Mouse (Mus musculus): ENCODE measurements around the gene Rnf135. TPM values are rescaled to one million over a fixed set of nuclear protein-coding genes. Genes with fewer than 3 reads are reported as not detected.

Rnf135 gene
- polyA plus RNA-seq, 1 experiment from 2014 or later, result 5.3 TPM

DNA sequence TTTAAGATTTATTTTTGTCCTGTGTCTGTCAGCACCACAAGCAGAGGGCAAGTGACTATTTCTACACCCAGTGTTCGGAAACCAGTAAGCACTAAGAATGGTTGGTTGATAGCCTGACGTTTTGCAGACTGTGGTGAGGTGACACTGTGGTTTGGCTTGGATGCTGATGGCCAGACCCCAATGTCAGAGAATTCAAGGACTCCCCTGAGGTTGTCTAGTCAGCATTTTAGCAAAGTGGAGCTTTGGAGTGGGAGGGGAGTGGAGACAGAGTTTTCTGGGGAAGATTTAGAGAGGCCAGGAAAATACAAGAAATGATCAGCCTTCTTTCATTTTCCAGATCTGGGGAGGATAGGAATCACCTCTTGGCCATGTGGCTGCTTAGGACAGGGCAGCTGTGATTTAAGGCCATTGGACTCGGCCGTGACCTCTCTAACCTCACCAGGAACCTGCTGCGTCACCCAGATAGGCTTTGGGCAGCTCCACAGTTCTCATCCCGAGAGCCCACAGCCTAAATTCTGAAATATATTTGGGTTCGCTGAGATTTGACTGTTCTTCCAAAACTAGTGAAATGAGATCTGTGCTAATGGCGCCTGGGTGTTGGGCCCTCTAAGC is 34.1 kb upstream of the Rnf135 start:
- no peak overlapping the region for H3K4me2 ChIP-seq
- no peak overlapping the region for H3K4me3 ChIP-seq (replicated peaks)
- 63% methylated on average over 8 of the region's 8 CpGs for WGBS (ENCODE audit: insufficient replicate concordance)
- no peaks in the 10 kb centered on the region for H3K36me3 ChIP-seq (replicated peaks)
- H3K4me1 ChIP-seq (replicated peaks), result peaks cover 33% of the 10 kb centered on the region
- H3K9ac ChIP-seq, result no peak overlapping the region
- no peaks in the 10 kb centered on the region for H3K9me3 ChIP-seq (replicated peaks)
- H3K27ac ChIP-seq (replicated peaks), result no peak overlapping the region
- peaks cover 9% of the 10 kb centered on the region for H3K27me3 ChIP-seq
- ATAC-seq (ENCODE audit: insufficient read depth), result no peak

DNA sequence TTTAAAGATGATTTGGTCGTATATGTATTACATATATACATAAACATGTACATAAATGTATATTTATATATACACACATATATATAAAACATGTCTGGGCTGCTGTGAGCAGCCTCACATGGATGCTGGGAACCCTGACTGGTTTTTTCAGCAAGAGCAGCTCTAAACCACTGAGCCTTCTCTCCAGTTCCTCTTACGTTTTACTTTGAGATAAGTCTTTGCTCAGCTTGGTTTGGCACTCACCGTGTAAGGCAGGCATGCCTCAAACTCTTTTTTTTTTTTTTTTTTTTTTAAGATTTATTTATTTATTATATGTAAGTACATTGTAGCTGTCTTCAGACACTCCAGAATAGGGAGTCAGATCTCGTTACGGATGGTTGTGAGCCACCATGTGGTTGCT is 33.1 kb upstream of the Rnf135 start:
- no peak overlapping the region for H3K9ac ChIP-seq
- H3K4me2 ChIP-seq, result no peak overlapping the region
- H3K27ac ChIP-seq (replicated peaks), result no peak overlapping the region
- 37% methylated on average over 5 of the region's 5 CpGs for WGBS (ENCODE audit: insufficient replicate concordance)
- no peak overlapping the region for H3K4me3 ChIP-seq (replicated peaks)
- no peak for ATAC-seq (ENCODE audit: insufficient read depth)
- no peaks in the 10 kb centered on the region for H3K36me3 ChIP-seq (replicated peaks)
- no peaks in the 10 kb centered on the region for H3K9me3 ChIP-seq (replicated peaks)
- peaks cover 30% of the 10 kb centered on the region for H3K4me1 ChIP-seq (replicated peaks)
- peaks cover 20% of the 10 kb centered on the region for H3K27me3 ChIP-seq

DNA sequence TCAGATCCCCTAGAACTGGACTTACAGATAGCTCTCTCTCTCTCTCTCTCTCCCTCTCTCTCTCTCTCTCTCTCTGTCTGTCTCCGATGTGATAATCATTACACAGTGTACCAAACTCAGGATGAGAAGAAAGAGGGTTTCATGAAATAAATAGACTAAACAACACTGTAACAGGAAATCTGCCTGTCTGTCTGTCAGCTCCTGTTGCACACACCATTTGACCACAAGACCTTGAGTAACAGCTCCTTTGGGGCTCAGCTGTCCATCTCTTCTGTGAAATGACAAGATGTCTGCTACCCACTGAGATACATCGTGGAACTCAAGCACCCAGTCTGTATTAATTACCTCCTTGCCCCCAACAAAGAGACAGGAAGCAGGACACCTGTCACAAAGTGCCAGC is 32.1 kb upstream of the Rnf135 start:
- Histone ChIP-seq H3K4me2 (no peak overlapping the region), H3K9ac (no peak overlapping the region), H3K27me3 (peaks cover 30% of the 10 kb centered on the region), H3K27ac (replicated peaks) (no peak overlapping the region), H3K4me3 (replicated peaks) (no peak overlapping the region), H3K4me1 (replicated peaks) (peaks cover 23% of the 10 kb centered on the region), H3K9me3 (replicated peaks) (no peaks in the 10 kb centered on the region), H3K36me3 (replicated peaks) (no peaks in the 10 kb centered on the region)
- 17% methylated on average over 2 of the region's 2 CpGs for WGBS (ENCODE audit: insufficient replicate concordance)
- no peak for ATAC-seq (ENCODE audit: insufficient read depth)

DNA sequence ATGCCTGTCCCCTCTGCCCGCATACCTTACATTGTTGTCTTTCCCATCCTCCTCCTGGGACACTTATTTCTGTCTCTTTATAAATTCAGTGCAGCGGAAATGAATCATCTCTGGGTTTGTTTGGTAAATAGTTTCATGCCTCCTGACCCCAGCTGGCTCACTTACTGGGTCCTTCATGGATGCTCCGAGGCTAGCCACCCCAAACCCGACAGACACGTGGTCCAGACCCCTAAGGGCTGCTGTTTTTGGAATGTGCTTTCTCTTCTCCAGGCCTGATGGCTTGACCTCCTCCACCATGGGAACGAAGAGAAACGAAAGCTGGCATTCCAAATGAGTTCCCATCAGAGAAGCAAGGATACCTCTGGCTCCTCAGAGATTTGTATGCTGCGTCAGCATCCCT is 31.3 kb upstream of the Rnf135 start:
- peaks cover 17% of the 10 kb centered on the region for H3K4me1 ChIP-seq (replicated peaks)
- no peak overlapping the region for H3K4me2 ChIP-seq
- no peaks in the 10 kb centered on the region for H3K36me3 ChIP-seq (replicated peaks)
- no peak overlapping the region for H3K9ac ChIP-seq
- no peak overlapping the region for H3K27ac ChIP-seq (replicated peaks)
- WGBS (ENCODE audit: insufficient replicate concordance), result 63% methylated on average over 8 of the region's 8 CpGs
- no peak overlapping the region for H3K4me3 ChIP-seq (replicated peaks)
- ATAC-seq (ENCODE audit: insufficient read depth), result no peak
- H3K9me3 ChIP-seq (replicated peaks), result no peaks in the 10 kb centered on the region
- H3K27me3 ChIP-seq, result peaks cover 31% of the 10 kb centered on the region

DNA sequence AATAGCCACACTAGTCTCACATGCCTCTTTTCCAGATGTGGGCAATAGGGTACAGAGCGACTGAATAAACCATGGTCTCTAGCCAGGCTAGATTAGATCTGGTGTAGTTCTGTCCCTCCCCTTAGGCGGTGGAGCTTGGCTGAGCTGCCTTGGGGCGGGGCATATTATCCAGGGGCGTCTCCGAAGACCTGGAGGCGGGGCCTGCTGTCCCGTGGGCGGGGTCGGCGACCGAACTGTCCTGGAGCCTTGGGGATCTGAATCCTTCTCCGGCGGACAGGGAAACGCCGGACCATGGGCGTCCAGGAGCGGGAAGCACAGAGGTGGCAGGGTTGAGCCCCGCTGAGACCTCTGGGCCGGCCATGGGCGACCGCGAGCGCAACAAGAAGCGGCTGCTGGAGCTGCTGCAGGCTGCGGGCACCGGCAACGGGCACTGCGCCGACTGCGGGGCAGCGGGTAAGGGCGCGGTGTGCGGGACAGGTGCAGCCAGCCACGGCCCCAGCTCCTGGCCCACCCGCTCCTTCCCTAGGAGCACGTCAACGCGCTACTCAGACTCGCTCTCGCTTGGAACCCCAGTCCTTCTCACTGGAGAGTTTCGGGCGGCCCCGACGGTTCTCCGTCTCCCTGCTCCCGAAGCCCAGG is 29.7 kb upstream of the Rnf135 start, which contains the start of gene Adap2:
Gene Adap2 (plus strand): TSS at position 249 of the 639 bp plus-strand sequence.
- Histone ChIP-seq H3K27me3 (peaks cover 34% of the 10 kb centered on the region), H3K9ac (peak within 1 kb of the TSS; percentile 55; the same call in 1 of the 2 replicates), H3K4me1 (replicated peaks) (peaks cover 17% of the 10 kb centered on the region), H3K36me3 (replicated peaks) (no peaks in the 10 kb centered on the region), H3K27ac (replicated peaks) (0 out of 2 replicates have a peak within 1 kb of the TSS, but pooled peaks have one; percentile 3), H3K9me3 (replicated peaks) (no peaks in the 10 kb centered on the region), H3K4me3 (replicated peaks) (peak within 1 kb of the TSS; percentile 68), H3K4me2 (peak within 1 kb of the TSS; percentile 84)
- WGBS (ENCODE audit: insufficient replicate concordance), result 2% methylated on average over 47 of the region's 47 CpGs
- peak; percentile 88 for ATAC-seq (ENCODE audit: insufficient read depth)

DNA sequence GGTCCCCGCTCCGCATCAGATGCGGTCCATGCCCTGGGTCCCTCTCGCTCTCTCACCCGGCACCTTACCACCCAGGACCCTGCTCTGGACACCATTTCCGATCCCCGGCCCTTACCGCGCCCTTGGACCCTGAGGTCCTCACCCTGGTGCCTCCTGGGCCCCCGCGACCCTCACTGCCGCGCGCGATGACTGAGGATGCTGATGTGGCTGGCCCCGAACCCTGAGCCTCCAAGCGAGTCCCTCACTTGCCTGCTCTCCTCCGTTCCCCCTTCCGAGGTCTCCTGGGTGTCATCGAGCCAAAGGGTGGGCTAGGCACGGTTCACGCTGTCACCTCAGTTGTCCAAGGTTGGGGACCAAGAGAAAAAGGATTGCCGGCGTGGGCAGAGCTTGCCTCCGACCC is 29.1 kb upstream of the Rnf135 start:
- peak overlapping the region; percentile 84 for H3K4me2 ChIP-seq
- WGBS (ENCODE audit: insufficient replicate concordance), result 32% methylated on average over 25 of the region's 25 CpGs
- H3K4me3 ChIP-seq (replicated peaks), result peak overlapping the region; percentile 68
- H3K4me1 ChIP-seq (replicated peaks), result peaks cover 17% of the 10 kb centered on the region
- H3K9me3 ChIP-seq (replicated peaks), result no peaks in the 10 kb centered on the region
- H3K27me3 ChIP-seq, result peaks cover 34% of the 10 kb centered on the region
- H3K27ac ChIP-seq (replicated peaks), result 0 out of 2 replicates have a peak overlapping the region, but pooled peaks have one; percentile 3
- peak overlapping the region; percentile 55; the same call in 1 of the 2 replicates for H3K9ac ChIP-seq
- ATAC-seq (ENCODE audit: insufficient read depth), result no peak
- H3K36me3 ChIP-seq (replicated peaks), result no peaks in the 10 kb centered on the region

DNA sequence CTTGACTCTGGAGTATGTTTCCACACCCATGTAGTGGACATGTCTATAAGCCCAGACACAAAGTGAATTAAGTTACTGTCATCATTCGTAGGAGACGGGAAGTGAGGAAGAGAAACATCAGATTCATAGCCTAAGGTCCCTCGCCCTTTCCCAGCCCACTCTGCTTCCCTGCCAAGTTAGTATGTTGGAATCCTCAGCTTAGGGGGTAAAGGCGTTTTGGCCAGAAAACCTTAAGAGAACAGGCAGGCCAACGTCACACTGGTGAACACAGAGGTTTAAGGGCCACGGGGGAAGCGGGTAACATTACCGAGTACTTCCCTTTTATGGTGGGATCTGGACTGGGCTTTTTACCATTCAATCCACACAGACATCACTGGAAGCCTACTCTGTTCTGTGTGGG is 28.1 kb upstream of the Rnf135 start:
- no peaks in the 10 kb centered on the region for H3K36me3 ChIP-seq (replicated peaks)
- no peak overlapping the region for H3K27ac ChIP-seq (replicated peaks)
- no peaks in the 10 kb centered on the region for H3K9me3 ChIP-seq (replicated peaks)
- peaks cover 17% of the 10 kb centered on the region for H3K4me1 ChIP-seq (replicated peaks)
- no peak overlapping the region for H3K9ac ChIP-seq
- no peak overlapping the region for H3K4me2 ChIP-seq
- 63% methylated on average over 8 of the region's 8 CpGs for WGBS (ENCODE audit: insufficient replicate concordance)
- peaks cover 34% of the 10 kb centered on the region for H3K27me3 ChIP-seq
- ATAC-seq (ENCODE audit: insufficient read depth), result no peak
- H3K4me3 ChIP-seq (replicated peaks), result no peak overlapping the region

DNA sequence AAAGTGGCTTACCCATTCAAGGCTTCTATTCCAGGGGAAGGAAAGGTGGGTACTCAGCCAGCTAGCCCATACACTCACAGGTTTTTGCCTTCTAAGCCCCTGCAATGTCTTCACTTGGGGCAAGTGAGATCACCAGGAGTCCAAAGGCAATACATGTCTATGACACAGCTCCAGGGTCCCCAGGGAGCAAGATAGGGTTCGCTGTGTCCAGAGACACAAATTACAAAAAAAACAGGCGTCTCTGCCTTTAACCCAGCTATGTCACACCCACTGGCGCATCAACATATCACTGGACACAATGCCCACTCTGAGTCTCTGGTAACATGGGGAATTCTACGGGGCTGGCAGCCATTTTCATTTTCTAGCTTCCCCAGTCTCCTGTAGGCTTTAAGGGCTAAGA is 27.7 kb upstream of the Rnf135 start:
- Histone ChIP-seq H3K27me3 (peaks cover 34% of the 10 kb centered on the region), H3K4me2 (no peak overlapping the region), H3K27ac (replicated peaks) (no peak overlapping the region), H3K9me3 (replicated peaks) (no peaks in the 10 kb centered on the region), H3K4me1 (replicated peaks) (peaks cover 17% of the 10 kb centered on the region), H3K4me3 (replicated peaks) (no peak overlapping the region), H3K9ac (no peak overlapping the region), H3K36me3 (replicated peaks) (no peaks in the 10 kb centered on the region)
- ATAC-seq (ENCODE audit: insufficient read depth), result no peak
- WGBS (ENCODE audit: insufficient replicate concordance), result 69% methylated on average over 4 of the region's 4 CpGs

DNA sequence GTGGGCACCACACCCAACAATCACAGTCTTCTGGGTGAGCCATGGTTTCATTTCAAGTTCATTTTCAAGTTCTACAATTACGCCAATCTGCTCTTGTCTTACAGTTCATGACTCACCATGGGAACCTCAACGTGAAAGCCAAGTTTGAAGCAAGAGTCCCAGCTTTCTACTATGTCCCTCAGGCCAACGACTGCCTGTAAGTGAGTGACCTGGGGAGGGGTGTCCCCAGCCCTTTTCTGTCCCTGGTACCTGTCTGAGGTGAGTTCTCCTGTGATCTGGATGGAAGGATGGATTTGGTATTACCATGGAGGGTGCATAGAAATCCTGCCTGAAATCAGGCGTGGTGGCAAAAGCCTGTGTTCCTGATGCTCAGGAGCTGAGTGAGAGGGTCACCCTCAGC is 26.8 kb upstream of the Rnf135 start:
- Histone ChIP-seq H3K36me3 (replicated peaks) (no peaks in the 10 kb centered on the region), H3K27ac (replicated peaks) (no peak overlapping the region), H3K27me3 (peaks cover 34% of the 10 kb centered on the region), H3K9ac (no peak overlapping the region), H3K9me3 (replicated peaks) (no peaks in the 10 kb centered on the region), H3K4me3 (replicated peaks) (no peak overlapping the region), H3K4me1 (replicated peaks) (peaks cover 17% of the 10 kb centered on the region), H3K4me2 (no peak overlapping the region)
- WGBS (ENCODE audit: insufficient replicate concordance), result 62% methylated on average over 4 of the region's 4 CpGs
- no peak for ATAC-seq (ENCODE audit: insufficient read depth)

DNA sequence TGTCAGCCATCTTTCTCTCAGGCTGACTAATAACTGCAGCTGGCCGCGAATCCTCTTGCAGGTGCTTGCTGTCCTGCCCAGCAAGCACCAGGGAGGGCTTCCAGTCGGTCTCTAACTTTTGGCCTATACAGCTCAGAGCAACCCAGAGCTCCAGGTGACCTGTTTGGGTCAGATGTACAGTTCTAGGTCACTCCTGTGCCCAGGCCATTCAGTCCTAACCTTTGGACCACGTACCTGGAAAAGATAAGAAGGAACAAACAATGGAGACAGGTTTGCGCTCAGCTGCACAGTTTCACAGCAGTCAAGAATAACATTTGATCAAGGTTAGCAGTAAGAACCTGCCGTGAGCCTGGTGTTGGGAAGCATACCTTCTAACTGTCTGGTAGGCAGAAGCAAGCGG is 24.6 kb upstream of the Rnf135 start:
- H3K27ac ChIP-seq (replicated peaks), result 0 out of 2 replicates have a peak overlapping the region, but pooled peaks have one; percentile 16
- peak; percentile 59 for ATAC-seq (ENCODE audit: insufficient read depth)

DNA sequence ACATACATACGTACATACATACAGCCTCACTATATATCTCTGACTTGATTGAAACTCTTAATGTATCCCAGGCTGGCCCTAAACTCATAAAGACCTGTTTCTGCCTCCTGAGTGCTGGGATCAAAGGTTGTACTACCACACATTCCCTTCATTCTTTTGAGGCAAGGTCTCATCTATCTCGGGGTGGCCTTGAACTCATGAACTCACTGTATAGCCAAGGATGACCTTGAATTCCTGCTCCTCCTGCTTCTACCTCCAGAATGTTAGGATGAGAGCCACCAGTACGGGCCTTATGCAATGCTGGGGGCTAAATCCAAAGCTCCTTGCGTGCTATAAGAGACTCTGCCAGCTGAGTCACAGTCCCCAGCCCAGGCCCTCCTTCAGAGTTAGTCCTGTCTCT is 22.6 kb upstream of the Rnf135 start:
- Histone ChIP-seq H3K9ac (no peak overlapping the region), H3K4me1 (replicated peaks) (no peaks in the 10 kb centered on the region), H3K27me3 (peaks cover 9% of the 10 kb centered on the region), H3K36me3 (replicated peaks) (peaks cover 5% of the 10 kb centered on the region), H3K27ac (replicated peaks) (no peak overlapping the region), H3K4me3 (replicated peaks) (no peak overlapping the region), H3K4me2 (no peak overlapping the region), H3K9me3 (replicated peaks) (no peaks in the 10 kb centered on the region)
- WGBS (ENCODE audit: insufficient replicate concordance), result 62% methylated on average over 4 of the region's 4 CpGs
- no peak for ATAC-seq (ENCODE audit: insufficient read depth)

More for the DNA sequence above, 24.6 kb upstream of the Rnf135 start:
- Histone ChIP-seq H3K4me1 (replicated peaks) (peaks cover 8% of the 10 kb centered on the region), H3K4me3 (replicated peaks) (no peak overlapping the region), H3K4me2 (no peak overlapping the region), H3K27me3 (peaks cover 30% of the 10 kb centered on the region), H3K9ac (no peak overlapping the region), H3K9me3 (replicated peaks) (no peaks in the 10 kb centered on the region), H3K36me3 (replicated peaks) (no peaks in the 10 kb centered on the region)
- WGBS (ENCODE audit: insufficient replicate concordance), result 59% methylated on average over 7 of the region's 7 CpGs
